Mouse (Mus musculus) thymus, postnatal 25 days (tissue): ENCODE results near the gene Me1.

Source experiments
- DNase-seq: peaks from one replicate; pipeline ENCODE4 v3.0.0; 2022

Gene Me1

GRCm38 (mm10) chr9:86701844-86702243 lies 6.1 kb upstream of the Me1 start:
- no peak for DNase-seq

- no peak for DNase-seq
Observed at GRCm38 (mm10) chr9:86701264-86701663, 5.5 kb upstream of the Me1 start.

GRCm38 (mm10) chr9:86695199-86695817 lies 445 bp downstream of the Me1 start:
- no peak for DNase-seq

GRCm38 (mm10) chr9:86694644-86695043 lies 1.1 kb downstream of the Me1 start:
- DNase-seq: no peak

- no peak for DNase-seq
Observed at GRCm38 (mm10) chr9:86693935-86694334, 1.8 kb downstream of the Me1 start.

GRCm38 (mm10) chr9:86692676-86693075 lies 3.1 kb downstream of the Me1 start:
- DNase-seq: no peak

- no peak for DNase-seq
Observed at GRCm38 (mm10) chr9:86692251-86692650, 3.5 kb downstream of the Me1 start.

- DNase-seq: no peak
Observed at GRCm38 (mm10) chr9:86691101-86691500, 4.7 kb downstream of the Me1 start.

- no peak for DNase-seq
Observed at GRCm38 (mm10) chr9:86683713-86684209, 12.0 kb downstream of the Me1 start.

- DNase-seq: no peak
Observed at GRCm38 (mm10) chr9:86682844-86683243, 12.9 kb downstream of the Me1 start.

GRCm38 (mm10) chr9:86682278-86682677 lies 13.5 kb downstream of the Me1 start:
- DNase-seq: no peak

GRCm38 (mm10) chr9:86680431-86680830 lies 15.3 kb downstream of the Me1 start:
- no peak for DNase-seq

- DNase-seq: no peak
Observed at GRCm38 (mm10) chr9:86679843-86680417, 15.8 kb downstream of the Me1 start.

- no peak for DNase-seq
Observed at GRCm38 (mm10) chr9:86676246-86676645, 19.5 kb downstream of the Me1 start.

- DNase-seq: no peak
Observed at GRCm38 (mm10) chr9:86675426-86675825, 20.3 kb downstream of the Me1 start.

GRCm38 (mm10) chr9:86672907-86673472 lies 22.8 kb downstream of the Me1 start:
- no peak for DNase-seq

- DNase-seq: no peak
Observed at GRCm38 (mm10) chr9:86668590-86669252, 27.0 kb downstream of the Me1 start.

- DNase-seq: no peak
Observed at GRCm38 (mm10) chr9:86667138-86667750, 28.5 kb downstream of the Me1 start.

- peak; percentile 16 for DNase-seq
Observed at GRCm38 (mm10) chr9:86661679-86662078, 34.1 kb downstream of the Me1 start.

- no peak for DNase-seq
Observed at GRCm38 (mm10) chr9:86661266-86661665, 34.5 kb downstream of the Me1 start.

- no peak for DNase-seq
Observed at GRCm38 (mm10) chr9:86660327-86660726, 35.4 kb downstream of the Me1 start.

- no peak for DNase-seq
Observed at GRCm38 (mm10) chr9:86658347-86658746, 37.4 kb downstream of the Me1 start.

GRCm38 (mm10) chr9:86652194-86652593 lies 43.6 kb downstream of the Me1 start:
- no peak for DNase-seq
